7 mouse cellular contexts compared by ENCODE assay signal in the genomic region with DNA sequence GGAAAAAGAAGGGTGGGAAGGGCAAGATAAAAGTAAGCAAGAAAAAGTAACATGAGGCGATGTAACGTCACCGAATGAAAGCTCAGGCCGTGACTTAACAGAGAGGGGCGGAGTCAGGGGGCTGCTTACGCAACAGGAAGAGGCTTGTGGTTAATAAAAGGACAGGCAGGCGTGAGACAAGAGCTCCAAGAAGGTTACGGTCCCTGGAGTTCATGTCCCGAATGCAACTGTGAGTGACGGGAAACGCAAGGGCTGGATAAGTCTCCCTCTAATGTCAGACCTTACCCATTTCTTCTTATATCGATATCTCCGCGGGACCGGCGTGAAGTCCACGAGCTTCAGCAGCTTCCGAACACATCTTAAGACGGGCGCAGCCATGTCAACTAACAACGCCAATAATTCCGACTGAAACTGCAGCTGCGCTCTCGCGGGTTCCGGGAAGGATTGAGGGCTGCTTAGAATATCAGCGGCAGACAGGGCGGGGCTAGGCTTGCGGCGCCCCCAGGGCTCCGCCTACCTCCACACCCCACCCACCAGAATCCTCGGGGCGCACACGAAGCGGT. TPM values are rescaled to one million over a fixed set of nuclear protein-coding genes. Genes with fewer than 3 reads are reported as not detected.
A peak's percentile ranks its signal among the peaks of the same experiment; 100 is the strongest.
DNase-seq lines count a peak whose midpoint lies in the region; ATAC-seq lines count a peak whose summit lies in the region.

A gene (minus strand): TSS at position 478 of the 563 bp plus-strand sequence.

- intact Hi-C loops in left cerebral cortex, postnatal 36 days (cut with DNase I) = loop anchor here (2.0 kb wide), 1 partner anchor 47 kb away; no protein-coding TSS in a partner anchor

- H3K4me2 ChIP-seq in intestine, embryonic 16.5 days (ENCODE audit: low read depth, low read length) = peak within 1 kb of the TSS; percentile 84
- H3K4me2 ChIP-seq in midbrain, embryonic 11.5 days = peak within 1 kb of the TSS; percentile 78

- H3K9me3 ChIP-seq in intestine, embryonic 16.5 days (ENCODE audit: control insufficient read depth, low read length) = no peaks in the 10 kb centered on the region
- H3K9me3 ChIP-seq in midbrain, embryonic 11.5 days (ENCODE audit: control insufficient read depth, low read length) = no peaks in the 10 kb centered on the region

- peak; percentile 96 for ATAC-seq in intestine, embryonic 16.5 days
- ATAC-seq in midbrain, embryonic 11.5 days (ENCODE audit: low FRiP score) = peak; percentile 95

- no peaks in the 10 kb centered on the region for H3K36me3 ChIP-seq in intestine, embryonic 16.5 days (ENCODE audit: control insufficient read depth, insufficient read depth, low read length)
- H3K36me3 ChIP-seq in midbrain, embryonic 11.5 days (ENCODE audit: control insufficient read depth, insufficient read depth, low read length) = no peaks in the 10 kb centered on the region; the same call in 1 of the 2 replicates

- DNase-seq in adrenal gland, adult 8-10 months = peak; percentile 89
- peak; percentile 88 for DNase-seq in embryo, embryonic 9.5 days (ENCODE audit: extremely low spot score)
- peak; percentile 75 to 89 for DNase-seq in gastrocnemius, postnatal 4 days (ENCODE audit: low spot score in 2 of 2)
- DNase-seq in left cerebral cortex, postnatal 36 days (ENCODE audit: low spot score in 2 of 2) = peak; percentile 90 to 91
- DNase-seq in midbrain, embryonic 11.5 days (ENCODE audit: low spot score, missing footprints) = peak; percentile 98
- DNase-seq in skeletal muscle tissue, adult 2 months (ENCODE audit: low read depth, low spot score) = peak; percentile 84

- no peaks in the 10 kb centered on the region for H3K27me3 ChIP-seq in intestine, embryonic 16.5 days (replicated peaks; ENCODE audit: control insufficient read depth, insufficient read depth, low read length)
- no peaks in the 10 kb centered on the region for H3K27me3 ChIP-seq in midbrain, embryonic 11.5 days (ENCODE audit: control insufficient read depth, insufficient read depth, low read length)

- H3K9ac ChIP-seq in intestine, embryonic 16.5 days (ENCODE audit: low read depth, low read length) = peak within 1 kb of the TSS; percentile 70
- H3K9ac ChIP-seq in midbrain, embryonic 11.5 days (ENCODE audit: low read length) = peak within 1 kb of the TSS; percentile 70

- peak within 1 kb of the TSS; percentile 94 for H3K27ac ChIP-seq in intestine, embryonic 16.5 days (ENCODE audit: low read length)
- peak within 1 kb of the TSS; percentile 77 for H3K27ac ChIP-seq in midbrain, embryonic 11.5 days (ENCODE audit: low read depth, low read length)

- peak within 1 kb of the TSS; percentile 59 for H3K4me3 ChIP-seq in intestine, embryonic 16.5 days (ENCODE audit: low read length)
- H3K4me3 ChIP-seq in midbrain, embryonic 11.5 days (ENCODE audit: low read depth, low read length) = peak within 1 kb of the TSS; percentile 55

- peaks cover 3% of the 10 kb centered on the region; the same call in 1 of the 2 replicates for H3K4me1 ChIP-seq in intestine, embryonic 16.5 days (ENCODE audit: control insufficient read depth, insufficient read depth, low read length)
- peaks cover 3% of the 10 kb centered on the region; the same call in 1 of the 2 replicates for H3K4me1 ChIP-seq in midbrain, embryonic 11.5 days (ENCODE audit: control insufficient read depth, insufficient read depth, low read length)

- WGBS in intestine, embryonic 16.5 days = under 1% methylated on average over 35 of the region's 35 CpGs
- WGBS in midbrain, embryonic 11.5 days = under 1% methylated on average over 35 of the region's 35 CpGs

RNA-seq across cellular contexts. Expression of the gene that starts here (rescaled TPM):
- 10 to 100 TPM; 30.5 to 41.1 (median 34.8) TPM for total RNA-seq in adrenal gland, adult 8-10 months (2022)
- total RNA-seq in gastrocnemius, postnatal 4 days (2021) = 10 to 100 TPM; 15.0 TPM
- polyA plus RNA-seq in intestine, embryonic 16.5 days (2015; fragmentation: Nextera tagmentation; extraction: Ambion mirVana) = 39.8 and 41.7 TPM in 2 replicates
- total RNA-seq in left cerebral cortex, postnatal 36 days (2021) = 10 to 100 TPM in 1 of 2 experiments, 1 to 10 TPM in 1; 9.0 to 11.0 TPM
- polyA plus RNA-seq in midbrain, embryonic 11.5 days (2014; fragmentation: Nextera tagmentation; extraction: Ambion mirVana) = 22.2 and 24.7 TPM in 2 replicates

Comparison
In these comparisons a context has a peak if more than half of its experiments do, and no peak if none do; other contexts are left out.
1. Peak in every context shown above with its lines: DNase-seq, ATAC-seq, H3K4me3 ChIP-seq and H3K27ac ChIP-seq.